ENCODE assay signal across 8 mouse cellular contexts in the genomic region with DNA sequence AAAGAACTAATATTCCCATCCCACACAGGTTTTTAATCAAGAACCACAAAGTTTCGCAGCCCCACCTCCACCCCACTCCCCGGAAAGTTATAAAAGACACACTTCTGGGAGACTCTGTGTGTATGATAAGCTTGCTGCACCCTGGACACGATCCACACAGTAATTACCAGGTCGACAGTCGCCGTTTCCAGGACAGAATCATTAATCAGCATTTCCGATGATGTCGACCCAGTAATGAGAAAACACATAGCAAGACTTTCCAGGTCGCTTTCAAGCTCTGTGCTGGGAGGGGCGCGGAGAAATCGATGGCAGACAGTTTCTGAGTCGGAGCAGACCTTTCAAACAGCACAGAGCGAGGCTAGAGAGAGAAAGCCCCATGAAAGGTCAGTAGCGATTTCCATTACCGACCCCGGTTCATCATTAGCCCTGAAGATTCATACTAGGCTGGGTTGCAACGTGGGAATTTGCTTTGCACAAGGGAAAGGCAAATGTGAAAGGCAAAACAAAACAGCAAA.
DNase-seq lines count a peak whose midpoint lies in the region; ATAC-seq and TF ChIP-seq lines count a peak whose summit lies in the region.

No protein-coding gene starts in this region.

- H3K36me3 ChIP-seq in kidney, postnatal 0 days (ENCODE audit: insufficient read depth, low read length) = no peaks in the 10 kb centered on the region
- H3K36me3 ChIP-seq in embryonic facial prominence, embryonic 13.5 days = no peaks in the 10 kb centered on the region
- H3K36me3 ChIP-seq in limb, embryonic 10.5 days = no peaks in the 10 kb centered on the region

- peak overlapping the region; percentile 28; the same call in 1 of the 2 replicates for H3K9ac ChIP-seq in kidney, postnatal 0 days (ENCODE audit: low read depth, low read length)
- H3K9ac ChIP-seq in embryonic facial prominence, embryonic 13.5 days = no peak overlapping the region

- ATAC-seq in kidney, postnatal 0 days (replicated peaks; ENCODE audit: low FRiP score, low read depth) = no peak
- no peak for ATAC-seq in embryonic facial prominence, embryonic 13.5 days (ENCODE audit: insufficient number of reproducible peaks, insufficient read depth, low FRiP score, low TSS enrichment, low read depth)

- no peaks in the 10 kb centered on the region for H3K27me3 ChIP-seq in kidney, postnatal 0 days (ENCODE audit: insufficient read depth, low read length)
- H3K27me3 ChIP-seq in embryonic facial prominence, embryonic 13.5 days = no peaks in the 10 kb centered on the region
- H3K27me3 ChIP-seq in limb, embryonic 10.5 days (ENCODE audit: low read depth, poor library complexity, severe bottlenecking) = no peaks in the 10 kb centered on the region

- no peak for TF ChIP-seq CTCF in kidney, postnatal 0 days (IDR thresholded peaks at IDR 0.05; ENCODE audit: low read depth)

- peak overlapping the region; percentile 53 for H3K4me2 ChIP-seq in kidney, postnatal 0 days (ENCODE audit: low read length)
- peak overlapping the region; percentile 30; the same call in 1 of the 2 replicates for H3K4me2 ChIP-seq in embryonic facial prominence, embryonic 13.5 days

- no peaks in the 10 kb centered on the region for H3K9me3 ChIP-seq in kidney, postnatal 0 days (replicated peaks; ENCODE audit: low read length)
- no peaks in the 10 kb centered on the region for H3K9me3 ChIP-seq in embryonic facial prominence, embryonic 13.5 days
- no peaks in the 10 kb centered on the region for H3K9me3 ChIP-seq in limb, embryonic 10.5 days (replicated peaks)

- H3K27ac ChIP-seq in kidney, postnatal 0 days = no peak overlapping the region
- no peak overlapping the region for H3K27ac ChIP-seq in embryonic facial prominence, embryonic 13.5 days
- H3K27ac ChIP-seq in limb, embryonic 10.5 days = no peak overlapping the region

- H3K4me3 ChIP-seq in kidney, postnatal 0 days (replicated peaks; ENCODE audit: low read depth, low read length) = 0 out of 2 replicates have a peak overlapping the region, but pooled peaks have one; percentile 2
- no peak overlapping the region for H3K4me3 ChIP-seq in embryonic facial prominence, embryonic 13.5 days
- H3K4me3 ChIP-seq in limb, embryonic 10.5 days = peak overlapping the region; percentile 29

- peak; percentile 28 for DNase-seq in embryo, embryonic 10 days (ENCODE audit: low spot score)
- DNase-seq in embryo, embryonic 9.5 days (ENCODE audit: extremely low spot score) = no peak
- no peak for DNase-seq in kidney, postnatal 0 days (ENCODE audit: low spot score)
- no peak for DNase-seq in kidney, postnatal 14 days
- no peak for DNase-seq in limb, embryonic 10.5 days (ENCODE audit: low spot score)
- no peak for DNase-seq in layer of hippocampus, adult 9-11 months
- DNase-seq in cerebellum, postnatal 4 days (ENCODE audit: low spot score in 2 of 2) = no peak

- 34% methylated on average over 18 of the region's 18 CpGs for WGBS in kidney, postnatal 0 days
- 55% methylated on average over 18 of the region's 18 CpGs for WGBS in embryonic facial prominence, embryonic 13.5 days
- 44% methylated on average over 18 of the region's 18 CpGs for WGBS in limb, embryonic 10.5 days

- H3K4me1 ChIP-seq in kidney, postnatal 0 days (replicated peaks; ENCODE audit: insufficient read depth, low read length) = no peaks in the 10 kb centered on the region
- 0 out of 2 replicates have a peak, but pooled peaks cover 7% of the 10 kb centered on the region for H3K4me1 ChIP-seq in embryonic facial prominence, embryonic 13.5 days
- H3K4me1 ChIP-seq in limb, embryonic 10.5 days = peaks cover 8% of the 10 kb centered on the region; the same call in 1 of the 2 replicates
